Mouse (Mus musculus) E14TG2a.4 (cell line): Measurements from ENCODE around the gene Shkbp1.

Experiments used
- CTCF ChIP-seq: conservative IDR thresholded peaks from 2 replicates; pipeline ENCODE4 v1.5.1; 2014; ENCODE audit warnings: low read length
- NANOG ChIP-seq: IDR thresholded peaks from 2 replicates; pipeline ENCODE4 v1.6.1; 2014; ENCODE audit warnings: borderline replicate concordance, low read length, mixed read lengths
- POU5F1 ChIP-seq: IDR thresholded peaks from 2 replicates; pipeline ENCODE4 v1.6.1; 2014; ENCODE audit warnings: low read length, borderline replicate concordance

DNA sequence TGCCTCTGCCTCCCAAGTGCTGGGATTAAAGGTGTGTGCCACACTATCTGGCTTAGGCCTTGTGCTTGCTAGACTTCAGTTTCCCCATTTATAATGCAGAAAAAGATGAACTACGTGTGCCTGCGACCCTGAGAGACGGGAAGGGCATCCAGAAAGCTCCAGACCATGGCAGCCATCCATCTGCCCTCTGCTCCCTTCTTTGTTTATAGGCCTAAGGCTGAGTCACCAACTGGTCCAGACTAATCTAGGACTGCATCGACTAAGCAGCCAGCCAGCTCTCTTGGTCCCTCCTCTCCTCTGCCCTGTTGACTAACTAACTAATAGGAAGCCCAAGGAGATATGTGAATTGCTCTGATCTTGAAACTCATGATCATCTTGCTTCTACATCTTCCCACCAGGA, 59.9 kb downstream of the Shkbp1 start:
- TF ChIP-seq CTCF: no peak
- no peak for TF ChIP-seq POU5F1
- no peak for TF ChIP-seq NANOG
